Mouse (Mus musculus): ENCODE measurements around the gene Gm12248.

Gm12248 gene

GRCm38 (mm10) chr11:58026860-58027259 is 66.1 kb downstream of the Gm12248 start:
- no peak for DNase-seq

DNA sequence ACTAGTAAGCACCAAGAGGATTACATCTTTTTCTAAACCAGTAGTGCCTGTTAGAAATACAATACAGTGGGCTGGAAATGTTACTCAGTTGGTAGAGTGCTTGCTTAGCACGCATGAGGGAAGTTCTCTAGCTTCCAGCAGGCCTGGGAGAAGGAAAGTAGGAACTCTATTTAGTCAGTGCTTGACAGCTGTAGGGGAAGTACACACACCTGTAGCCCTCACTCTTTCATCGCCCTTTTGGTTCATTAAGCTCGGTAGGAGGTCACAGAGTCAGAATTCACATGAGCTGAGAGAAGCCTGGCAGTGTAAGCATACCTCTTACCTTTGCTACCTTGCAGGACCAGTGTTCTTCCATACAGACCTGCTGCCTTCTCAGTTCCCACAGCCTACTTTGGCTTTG is 66.6 kb downstream of the Gm12248 start:
- peak in 1 of 2 experiments; percentile 18 for DNase-seq

DNA sequence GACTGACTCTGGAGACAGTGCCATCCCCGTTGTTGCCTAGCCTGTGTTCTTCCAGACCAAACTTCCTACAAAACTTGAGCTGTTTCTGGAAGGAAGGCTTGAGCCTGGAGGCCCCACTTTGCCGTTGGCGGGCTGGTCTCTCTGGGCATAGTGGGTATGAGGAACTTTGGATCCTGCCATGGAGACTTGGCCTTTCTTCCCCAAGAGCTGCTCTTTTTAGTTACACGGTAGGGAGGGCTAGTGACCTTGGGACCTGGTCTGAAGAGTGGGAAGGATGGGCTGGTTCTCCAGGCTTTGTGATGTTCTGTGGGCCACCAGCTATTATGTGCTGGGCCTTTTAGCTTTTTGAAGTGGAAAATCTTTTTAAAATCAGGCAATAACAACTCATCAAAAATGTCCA is 67.1 kb downstream of the Gm12248 start:
- no peak for DNase-seq

- DNase-seq, result no peak
Observed at GRCm38 (mm10) chr11:58024671-58025070, 68.3 kb downstream of the Gm12248 start.

- no peak for DNase-seq
Observed at GRCm38 (mm10) chr11:58024271-58024670, 68.7 kb downstream of the Gm12248 start.

GRCm38 (mm10) chr11:58021618-58022017 is 71.3 kb downstream of the Gm12248 start:
- DNase-seq, result no peak

DNA sequence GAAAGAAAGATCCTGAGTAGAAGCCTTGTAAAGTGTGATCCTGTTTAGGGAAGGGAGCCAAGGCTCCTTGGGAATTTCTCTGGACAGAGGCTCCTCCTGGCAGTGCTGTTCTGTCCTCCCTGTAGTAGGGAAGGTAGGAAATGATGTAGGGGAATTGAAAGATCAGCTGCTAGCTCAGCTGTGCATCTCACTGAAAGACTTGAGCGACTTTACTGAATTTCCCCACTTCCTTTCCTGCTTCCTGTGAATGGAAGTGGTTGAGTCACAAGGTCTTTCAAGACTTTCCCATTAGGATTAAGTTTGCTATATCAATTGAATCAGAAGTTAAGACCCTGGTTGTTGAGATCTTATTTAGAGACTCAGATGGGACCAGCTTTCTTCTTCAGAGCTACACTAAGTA is 71.8 kb downstream of the Gm12248 start:
- peak in 1 of 2 experiments; percentile 27 for DNase-seq

- no peak for DNase-seq
Observed at GRCm38 (mm10) chr11:58018701-58019100, 74.2 kb downstream of the Gm12248 start.

- peak; percentile 29 to 31 for DNase-seq
Observed at GRCm38 (mm10) chr11:58018287-58018686, 74.6 kb downstream of the Gm12248 start.

GRCm38 (mm10) chr11:58017422-58017821 is 75.5 kb downstream of the Gm12248 start:
- no peak for DNase-seq

- no peak for DNase-seq
Observed at GRCm38 (mm10) chr11:58016371-58016770, 76.6 kb downstream of the Gm12248 start.

- no peak for DNase-seq
Observed at GRCm38 (mm10) chr11:58015339-58015738, 77.6 kb downstream of the Gm12248 start.

GRCm38 (mm10) chr11:58014604-58015003 is 78.3 kb downstream of the Gm12248 start:
- no peak for DNase-seq
